Mouse (Mus musculus) fibroblast of lung, adult 2 months (primary cell): ENCODE measurements at regions not wholly inside any gene's neighbourhood (a gene's known extent, or its start where the extent isn't known, plus 50 kb on each side); places are given as distances from the start of the nearest gene placed in this dataset.

Experiments used
- DNase-seq: peaks from one replicate; pipeline ENCODE4 v3.0.0-alpha.2; 2011; ENCODE audit warnings: low read depth

DNA sequence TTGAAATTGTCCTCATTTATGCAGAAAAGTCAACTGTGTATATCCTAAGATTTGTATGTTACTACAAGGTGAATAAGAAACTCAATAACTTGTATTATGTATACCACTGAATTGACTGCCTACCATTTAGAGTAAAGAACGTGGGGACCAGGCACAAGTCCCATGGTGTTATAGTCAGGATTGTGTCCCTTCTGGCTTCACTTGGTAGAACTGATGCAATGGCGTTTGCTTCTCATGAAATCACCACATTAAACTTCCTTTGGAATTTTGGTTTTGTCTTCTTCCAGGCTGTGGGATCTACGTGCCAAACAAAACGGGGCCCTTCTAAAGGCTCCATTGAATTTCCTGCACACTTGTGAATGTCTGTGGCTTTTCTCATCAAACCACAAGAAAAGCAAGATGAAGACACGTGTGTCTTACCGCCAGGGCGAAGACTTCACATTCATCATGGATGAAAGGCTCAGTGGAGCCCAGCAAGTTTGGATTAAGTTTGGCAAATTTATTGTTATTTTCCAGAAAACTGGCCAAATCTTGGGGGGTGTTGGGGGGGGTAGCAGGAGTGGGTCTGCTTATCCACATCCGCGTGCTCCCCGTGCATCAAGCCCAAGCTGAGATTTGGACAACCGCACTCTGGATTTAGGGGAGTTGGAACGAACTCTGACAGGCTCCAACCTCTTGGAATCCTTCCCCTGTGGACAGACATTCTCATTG is 353.3 kb downstream of the Ankrd50 start:
- DNase-seq: peak; percentile 48

DNA sequence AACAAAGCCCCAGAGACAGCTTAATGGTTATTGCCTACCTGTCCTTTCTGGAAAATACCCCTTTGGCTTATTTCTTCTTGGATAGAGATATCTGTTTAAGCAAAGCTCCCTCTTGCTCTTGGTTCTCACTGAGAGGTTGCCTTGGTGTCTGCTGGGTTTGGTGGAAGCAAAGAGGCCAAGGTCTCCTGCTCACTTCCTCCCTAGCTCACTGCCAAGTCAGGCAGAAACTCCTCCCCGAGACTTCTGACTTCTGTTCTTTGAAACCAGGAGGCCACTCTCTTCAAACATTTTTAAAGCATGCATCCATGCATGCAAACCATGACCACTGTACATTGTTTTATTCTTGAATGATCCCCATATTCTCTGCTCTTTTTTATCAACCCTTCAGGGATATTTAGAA is 354.6 kb downstream of the Ankrd50 start:
- DNase-seq: no peak

DNA sequence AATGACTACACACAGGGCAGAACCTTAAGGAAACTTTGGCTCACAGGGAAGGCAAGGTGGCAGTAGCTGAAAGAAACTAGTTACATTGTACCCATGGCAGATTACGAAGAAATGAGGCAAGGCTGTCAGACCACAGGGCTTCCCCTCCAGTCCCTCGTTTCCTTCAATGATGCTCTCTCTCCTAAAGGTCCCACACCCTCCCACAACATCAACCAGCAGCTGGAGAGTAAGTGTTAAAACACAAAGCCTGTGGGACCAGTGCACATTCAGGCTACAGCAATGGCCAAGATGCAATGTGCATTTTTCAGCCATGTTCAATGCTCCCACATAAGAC is 355.5 kb downstream of the Ankrd50 start:
- no peak for DNase-seq

DNA sequence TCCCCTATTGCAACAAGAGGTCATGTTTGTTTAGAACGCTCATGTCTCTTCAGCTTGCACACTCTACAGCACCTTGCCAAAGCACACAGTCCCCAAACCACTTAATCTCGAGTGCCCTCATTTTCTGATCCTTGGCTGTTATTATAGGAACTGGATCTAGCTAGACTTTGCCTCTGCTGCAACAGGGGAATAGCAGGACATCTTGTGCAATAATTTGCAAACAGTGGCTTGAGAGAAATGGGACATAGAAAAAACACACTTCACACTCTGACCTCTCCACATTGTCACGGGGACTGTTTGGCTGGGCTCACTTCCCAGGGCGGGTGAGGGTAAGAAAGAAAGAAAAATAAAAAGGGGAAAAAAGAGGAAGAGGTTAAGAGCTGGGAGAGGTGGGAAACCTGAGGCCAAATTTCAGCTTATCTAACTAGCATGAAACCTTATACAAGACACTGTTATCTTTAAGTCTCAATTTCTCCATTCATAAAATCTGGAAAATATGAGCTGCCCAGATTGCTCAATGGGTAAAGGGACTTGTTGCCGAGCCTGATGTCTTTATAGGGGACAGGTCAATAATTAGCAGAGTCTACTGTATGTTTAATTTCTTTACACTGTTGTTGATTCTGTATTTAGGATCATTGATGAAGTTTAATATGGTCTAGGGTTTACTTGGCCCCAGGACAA is 356.0 kb downstream of the Ankrd50 start:
- no peak for DNase-seq

DNA sequence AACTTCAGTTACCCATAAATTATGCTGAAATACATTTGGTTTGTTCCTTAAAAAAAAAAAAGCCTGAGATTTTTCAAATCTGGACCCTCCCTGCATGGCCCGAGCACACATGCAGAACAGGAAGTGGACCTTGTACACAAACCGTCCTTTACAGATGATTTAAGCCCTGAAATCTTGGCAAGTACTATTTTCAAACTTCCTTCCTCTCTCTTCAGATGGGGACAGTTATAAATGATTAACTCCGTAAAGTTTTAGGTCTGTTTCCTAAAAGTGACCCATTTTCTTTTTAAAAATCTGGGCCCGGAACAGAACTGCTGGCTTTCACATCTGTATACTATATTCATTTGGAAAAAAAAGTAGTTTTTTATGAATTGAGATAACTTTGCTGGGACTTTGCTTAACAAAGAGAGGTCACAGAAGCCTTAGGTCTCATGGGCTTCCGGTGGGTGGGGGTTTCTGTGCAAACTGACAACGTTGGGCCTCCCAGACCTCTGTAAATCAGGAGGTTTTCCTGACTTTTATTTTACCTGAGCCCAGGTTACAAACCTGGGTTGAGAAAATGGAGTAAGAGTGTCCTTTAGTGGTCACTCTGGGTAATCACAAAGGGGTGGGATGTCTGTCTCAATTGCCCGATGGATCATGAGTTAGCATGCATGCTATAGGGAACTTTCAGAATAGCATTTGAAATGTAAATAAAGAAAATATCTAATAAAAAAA is 368.4 kb downstream of the Ankrd50 start:
- no peak for DNase-seq

DNA sequence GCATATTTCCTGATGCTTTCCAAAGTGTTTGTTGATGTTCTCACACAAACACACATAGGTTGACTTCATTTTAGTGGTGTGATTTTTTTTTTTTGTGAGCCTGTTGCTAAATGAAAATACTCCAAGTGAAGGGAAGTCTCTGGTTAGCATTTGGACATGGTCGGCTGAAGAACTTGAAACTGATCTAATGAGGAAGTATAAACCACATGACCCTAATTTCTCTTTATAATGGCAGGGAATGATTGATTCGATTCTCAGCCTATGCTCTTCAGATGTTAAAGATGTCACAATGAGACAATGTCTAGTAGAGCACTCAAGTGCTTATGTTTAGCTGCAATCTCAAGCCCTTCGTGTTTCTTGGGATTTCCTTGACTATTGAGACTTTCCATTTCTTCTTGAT is 372.1 kb downstream of the Ankrd50 start:
- DNase-seq: no peak

GRCm38 (mm10) chr3:38105022-38105857 is 379.4 kb downstream of the Ankrd50 start:
- no peak for DNase-seq

DNA sequence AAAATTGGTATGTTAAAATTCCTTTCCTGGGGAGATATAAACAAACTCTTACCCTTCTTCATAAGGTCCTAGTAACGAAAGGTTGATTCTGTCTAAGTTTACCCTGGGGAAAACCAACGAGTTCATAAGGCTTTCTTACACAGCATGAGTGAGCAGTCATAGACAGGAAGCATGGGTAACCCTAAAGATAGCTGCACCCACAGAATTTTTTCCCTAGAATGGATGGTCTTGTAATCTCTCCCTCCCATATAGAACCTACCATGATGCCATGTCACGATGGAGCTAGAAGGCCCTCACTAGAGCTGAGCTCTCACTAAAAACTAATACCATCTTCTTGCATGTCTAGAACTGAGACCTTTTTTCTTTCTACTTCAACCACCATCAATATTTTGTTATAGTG is 380.1 kb upstream of the Gm5148 start:
- no peak for DNase-seq

- no peak for DNase-seq
These were observed 378.7 kb upstream of the Gm5148 start for GRCm38 (mm10) chr3:38102985-38103384.

GRCm38 (mm10) chr3:38102181-38102580 is 377.9 kb upstream of the Gm5148 start:
- no peak for DNase-seq

DNA sequence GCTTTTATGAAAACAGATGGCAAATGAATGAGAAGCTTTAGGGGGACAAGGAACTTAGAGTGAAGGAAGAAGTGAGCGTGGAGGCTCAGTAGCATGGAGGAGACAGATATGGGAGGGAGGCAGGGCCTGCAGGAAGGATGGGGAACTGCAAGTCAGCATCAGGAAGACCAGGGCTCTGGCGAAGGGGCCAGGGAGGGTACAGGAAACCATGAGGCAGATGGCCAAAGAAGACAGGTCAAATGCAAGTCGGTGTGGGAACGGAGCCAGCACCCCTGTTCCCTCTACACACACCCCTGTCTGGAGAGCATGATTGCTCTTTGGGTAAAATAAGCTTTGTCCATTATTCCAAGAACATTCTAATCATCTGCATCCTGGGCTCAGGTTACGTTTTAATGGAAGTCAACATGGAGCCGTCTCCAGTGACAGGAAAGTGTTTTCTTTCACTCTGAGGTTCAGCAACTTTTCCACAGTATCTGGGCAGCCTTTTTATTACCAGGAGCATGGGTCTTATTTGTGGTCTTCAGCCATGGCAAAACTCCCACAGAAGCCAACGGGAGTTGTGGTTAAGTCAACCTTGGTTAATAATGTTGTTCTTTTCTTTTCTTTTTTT is 370.2 kb upstream of the Gm5148 start:
- peak; percentile 87 for DNase-seq

- no peak for DNase-seq
These were observed 360.3 kb upstream of the Gm5148 start for GRCm38 (mm10) chr3:38084548-38084947.

- no peak for DNase-seq
These were observed 358.1 kb upstream of the Gm5148 start for GRCm38 (mm10) chr3:38082386-38082785.

DNA sequence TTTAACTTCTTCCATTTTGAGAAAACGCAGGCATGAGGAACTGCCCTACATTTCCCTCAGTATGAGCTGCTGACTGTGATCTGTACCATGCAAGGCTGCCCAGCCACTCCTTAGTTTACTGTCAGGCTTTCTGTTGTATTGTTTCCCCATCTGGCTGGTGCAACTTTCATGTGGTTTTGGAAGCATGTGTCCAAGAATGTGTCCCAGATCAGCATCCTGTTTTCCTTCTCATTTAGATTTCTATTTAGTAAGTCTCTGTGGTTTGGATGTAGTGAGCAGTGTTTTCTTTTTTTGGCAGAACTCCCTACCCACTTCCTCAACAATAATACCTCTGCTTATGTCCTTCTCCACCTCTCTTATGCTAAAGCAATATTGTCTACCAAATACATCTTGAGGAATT is 352.5 kb upstream of the Gm5148 start:
- DNase-seq: peak; percentile 56

DNA sequence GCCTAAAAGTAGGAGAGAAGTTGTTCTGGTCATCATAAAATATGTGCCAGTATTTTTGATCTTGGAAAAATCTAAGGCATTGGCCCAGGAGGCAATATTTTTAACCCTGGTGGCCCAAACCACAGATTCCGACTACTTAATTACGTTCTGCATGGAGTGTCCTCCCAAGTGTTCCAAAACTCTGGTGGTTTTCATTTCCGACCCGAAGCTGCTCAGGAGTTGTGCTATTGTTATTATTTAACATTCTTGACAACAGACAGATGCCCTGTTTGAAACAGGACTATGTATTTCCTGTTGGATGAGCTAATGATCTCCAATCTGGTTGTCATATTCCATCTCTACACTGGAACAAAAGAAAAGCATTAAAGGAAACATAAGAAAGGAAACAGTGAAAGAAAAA is 349.7 kb upstream of the Gm5148 start:
- no peak for DNase-seq

DNA sequence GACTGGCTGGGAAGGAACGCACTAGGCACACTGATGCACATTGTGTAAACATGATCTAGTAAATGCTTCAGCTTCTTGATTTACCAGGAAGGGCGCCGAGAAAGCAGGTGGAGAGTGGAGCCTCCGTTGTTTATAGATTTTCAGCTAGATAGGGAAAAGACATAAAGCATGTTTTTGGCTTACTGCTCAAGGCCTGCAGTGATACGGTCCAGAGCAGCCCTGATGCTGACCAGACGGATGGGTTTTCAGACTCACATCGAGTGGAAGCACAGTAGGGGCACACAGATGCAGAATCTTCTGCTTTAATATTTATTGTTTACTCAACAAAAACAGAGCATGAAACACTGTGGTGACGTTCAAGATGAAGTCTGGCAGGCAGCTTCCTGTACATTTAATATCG is 331.3 kb upstream of the Gm5148 start:
- no peak for DNase-seq

- DNase-seq: no peak
These were observed 328.7 kb upstream of the Gm5148 start for GRCm38 (mm10) chr3:38052941-38053340.

- no peak for DNase-seq
These were observed 327.5 kb upstream of the Gm5148 start for GRCm38 (mm10) chr3:38051748-38052147.

- no peak for DNase-seq
These were observed 326.6 kb upstream of the Gm5148 start for GRCm38 (mm10) chr3:38050856-38051255.

DNA sequence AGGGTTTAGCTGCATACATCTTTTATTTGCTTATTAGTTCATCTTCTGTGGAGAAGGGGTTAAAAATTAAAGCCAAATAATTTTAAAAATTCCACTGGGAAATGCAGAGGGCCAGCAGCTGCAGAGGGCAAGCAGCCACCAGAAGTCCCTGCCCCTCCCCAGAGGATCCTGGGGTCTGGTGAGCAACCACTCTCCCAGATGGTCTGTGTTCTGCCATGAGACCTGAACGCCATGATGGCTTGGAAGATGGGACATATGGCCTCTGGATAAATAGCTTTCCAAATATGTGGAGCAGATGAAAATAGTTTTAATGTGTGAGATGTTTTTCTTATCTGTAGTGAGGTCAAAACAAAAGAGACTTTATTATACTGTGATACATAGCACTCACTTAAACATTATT is 326.1 kb upstream of the Gm5148 start:
- DNase-seq: no peak

DNA sequence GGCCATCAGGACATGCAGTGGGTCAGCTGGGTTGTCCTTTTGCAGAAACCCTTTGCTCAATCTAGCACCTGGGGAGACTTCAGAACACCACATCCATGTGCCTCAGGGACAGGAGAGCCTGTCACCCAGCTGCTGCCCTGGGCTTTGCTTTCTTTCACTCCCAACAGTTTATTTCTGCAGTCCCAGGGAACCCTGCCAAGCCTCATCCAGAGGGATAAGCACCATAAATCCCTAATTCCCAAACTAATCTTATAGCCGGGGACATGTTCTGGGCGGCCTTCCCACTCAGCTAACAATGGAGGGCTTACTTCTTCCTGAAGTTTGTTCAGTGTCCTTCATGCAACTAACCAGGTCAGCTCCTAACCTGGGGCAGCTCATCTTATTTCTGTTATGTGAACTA is 325.0 kb upstream of the Gm5148 start:
- no peak for DNase-seq

DNA sequence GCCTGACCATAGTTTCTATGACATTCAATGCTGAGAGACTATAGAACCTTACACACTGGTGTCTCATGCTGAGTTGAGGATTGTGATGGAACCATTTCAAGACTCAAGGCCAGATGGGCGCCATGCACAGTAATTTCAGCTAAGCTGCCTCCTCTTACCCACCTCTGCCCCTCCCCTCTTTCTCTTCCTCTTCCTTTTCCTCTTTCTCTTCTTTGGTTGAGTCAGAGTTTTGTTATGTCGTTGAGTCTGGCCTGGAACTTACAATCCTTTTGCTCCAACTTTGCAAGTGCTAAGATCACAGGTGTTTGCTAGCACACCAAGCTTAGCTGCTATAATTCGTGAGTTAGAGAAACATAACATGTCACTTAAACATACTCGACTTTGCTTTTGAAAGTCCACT is 323.2 kb upstream of the Gm5148 start:
- no peak for DNase-seq
